Mouse (Mus musculus): ENCODE results near the gene Cnnm4.

DNA sequence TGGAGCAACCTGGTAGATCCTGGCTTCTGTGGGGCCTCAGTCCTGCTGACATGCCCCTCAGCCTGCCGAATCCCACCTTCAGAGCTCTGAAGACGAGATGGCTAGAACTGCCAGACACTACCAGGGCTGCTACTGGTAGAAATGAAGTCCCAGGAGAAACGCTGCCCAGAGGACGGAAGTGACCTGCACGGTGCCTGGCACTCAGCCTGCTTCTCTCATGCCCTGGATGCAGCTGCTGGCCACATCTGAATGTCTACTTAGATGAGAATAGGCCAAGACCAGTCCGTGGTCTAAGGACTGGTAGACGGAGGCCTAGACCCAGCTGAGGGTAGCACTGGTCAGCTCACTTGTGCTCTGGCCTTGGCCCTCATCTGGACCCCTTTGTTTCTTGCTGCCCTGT, 59.5 kb downstream of the Cnnm4 start:
- TF ChIP-seq POLR2A (IDR thresholded peaks at IDR 0.05; ENCODE audit: insufficient read length, low read depth) (no peak), E2F4 (IDR thresholded peaks at IDR 0.05; ENCODE audit: insufficient read depth) (no peak), MYOG (IDR thresholded peaks at IDR 0.05; ENCODE audit: control insufficient read depth in 1 of 3, insufficient read depth in 1 of 3, insufficient read length in 2 of 3, low read depth in 2 of 3) (no peak), MAX (IDR thresholded peaks at IDR 0.05; ENCODE audit: low read depth) (no peak), TCF12 (IDR thresholded peaks at IDR 0.05; ENCODE audit: insufficient read depth, poor library complexity, severe bottlenecking) (no peak), TCF3 (IDR thresholded peaks at IDR 0.05; ENCODE audit: insufficient read length, low read depth) (no peak), POLR2AphosphoS2 (IDR thresholded peaks at IDR 0.05; ENCODE audit: insufficient read length, low read depth) (peak; percentile 7), CEBPB (IDR thresholded peaks at IDR 0.05; ENCODE audit: insufficient read depth, poor library complexity, severe bottlenecking) (no peak), USF1 (IDR thresholded peaks at IDR 0.05; ENCODE audit: low read depth) (no peak), MYOD1 (IDR thresholded peaks at IDR 0.05; ENCODE audit: control insufficient read depth in 1 of 3, insufficient read length in 2 of 3, low read depth in 2 of 3) (peak in 1 of 3 experiments; percentile 6)

All from myocyte (in vitro differentiated cells).